Mouse (Mus musculus): ENCODE measurements around the gene Rasl10a. TPM values are rescaled to one million over a fixed set of nuclear protein-coding genes. Genes with fewer than 3 reads are reported as not detected.
"Not testable (repeated sequence)": the region's sequence is repeated elsewhere in the genome, so short reads cannot be mapped to it uniquely, and the experiment has no call there.

The Rasl10a gene
- total RNA-seq, 2 experiments from 2014 or later, result 0.42 to 0.56 TPM

DNA sequence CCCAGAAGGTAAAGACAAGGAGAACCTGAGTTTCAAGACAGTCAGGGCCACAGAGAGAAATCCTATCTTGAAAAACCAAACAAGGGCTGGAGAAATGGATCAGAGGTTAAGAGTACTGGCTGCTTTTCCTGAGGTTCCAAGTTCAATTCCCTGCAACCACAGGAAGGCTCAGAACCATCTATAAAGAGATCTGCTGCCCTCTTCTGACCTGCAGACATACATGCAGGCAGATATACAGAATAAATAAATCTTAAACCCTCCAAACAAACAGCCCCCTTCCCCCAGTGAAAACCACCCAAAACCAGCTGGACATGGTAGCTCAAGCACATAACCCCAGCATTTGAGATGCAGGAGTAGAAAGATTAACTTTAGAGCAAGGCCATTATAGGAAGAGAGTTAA lies 17.8 kb downstream of the Rasl10a start:
- DNase-seq, result no peak

DNA sequence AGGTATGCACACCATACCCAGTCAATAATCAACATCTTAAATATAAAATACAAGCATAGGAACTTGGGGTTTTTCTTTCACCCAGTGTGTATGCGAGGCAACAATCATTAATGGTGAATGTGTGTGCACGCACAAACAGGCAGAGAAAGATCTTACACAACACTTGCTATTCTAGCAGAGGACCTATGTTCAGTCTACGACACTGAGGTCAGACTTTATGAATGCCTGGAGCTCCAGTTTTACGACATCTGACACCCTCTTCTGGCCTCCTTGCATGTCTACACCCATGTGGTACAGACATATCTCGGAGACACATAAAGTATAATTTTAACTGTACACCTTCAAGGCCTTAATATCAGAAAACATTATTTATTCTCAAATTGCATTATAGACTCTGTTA lies 18.9 kb downstream of the Rasl10a start:
- not testable (repeated sequence) for DNase-seq

DNA sequence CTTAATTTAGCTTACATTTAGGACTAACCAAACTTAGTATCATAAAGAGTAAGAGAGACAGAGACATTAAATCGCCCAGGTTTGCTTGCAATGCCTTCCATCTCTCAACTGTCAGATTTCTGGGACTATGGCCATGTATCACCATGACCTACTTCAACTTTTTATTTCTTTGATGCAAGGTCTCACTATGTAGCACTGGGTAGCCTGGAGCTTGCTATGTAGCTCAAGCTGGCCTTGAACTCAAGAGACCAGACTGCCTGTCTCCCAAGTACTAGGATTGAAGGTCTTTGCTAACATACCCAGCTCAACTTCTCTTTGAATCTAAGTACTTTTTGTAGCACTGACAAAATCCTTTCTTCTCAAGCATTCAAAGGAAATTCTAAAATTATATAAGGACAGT lies 31.2 kb downstream of the Rasl10a start:
- no peak for DNase-seq

DNA sequence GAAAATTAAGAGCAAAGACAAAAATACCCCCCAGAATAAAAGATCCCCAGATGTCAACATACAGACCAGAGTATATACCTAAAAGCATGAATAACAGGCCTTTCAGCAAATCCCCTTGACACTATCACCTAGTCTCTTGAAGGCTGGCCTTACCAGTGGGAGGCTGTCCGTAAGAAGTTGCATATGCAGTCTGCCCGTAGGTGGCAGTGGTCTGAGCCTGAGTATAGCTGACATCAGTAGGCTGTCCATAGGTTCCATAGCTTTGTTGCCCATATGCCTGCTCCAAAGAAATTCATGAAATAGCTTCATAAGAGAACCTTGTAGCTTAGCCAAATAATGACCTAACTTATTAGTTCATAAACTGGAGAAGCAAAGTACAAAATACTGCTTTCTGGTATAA lies 33.8 kb downstream of the Rasl10a start:
- DNase-seq, result no peak

DNA sequence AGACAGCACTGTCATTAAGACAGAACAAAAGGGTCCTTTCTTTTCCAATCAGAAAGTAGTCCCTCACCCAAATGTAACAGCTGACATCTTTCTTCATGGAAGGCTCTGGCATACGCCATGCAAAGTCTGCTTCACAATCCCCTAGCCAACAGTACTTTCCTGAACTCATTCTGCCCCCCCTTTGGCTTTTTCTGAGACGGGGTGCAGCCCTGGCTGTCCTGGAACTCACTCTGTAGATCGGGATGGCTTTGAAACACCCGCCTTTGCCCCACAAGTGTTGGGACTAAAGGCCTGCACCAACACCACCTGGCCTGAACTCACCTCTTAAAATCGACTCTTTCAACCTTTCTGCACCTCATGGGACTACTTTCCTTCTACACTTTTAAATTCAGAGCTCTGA lies 37.9 kb downstream of the Rasl10a start:
- DNase-seq, result no peak

DNA sequence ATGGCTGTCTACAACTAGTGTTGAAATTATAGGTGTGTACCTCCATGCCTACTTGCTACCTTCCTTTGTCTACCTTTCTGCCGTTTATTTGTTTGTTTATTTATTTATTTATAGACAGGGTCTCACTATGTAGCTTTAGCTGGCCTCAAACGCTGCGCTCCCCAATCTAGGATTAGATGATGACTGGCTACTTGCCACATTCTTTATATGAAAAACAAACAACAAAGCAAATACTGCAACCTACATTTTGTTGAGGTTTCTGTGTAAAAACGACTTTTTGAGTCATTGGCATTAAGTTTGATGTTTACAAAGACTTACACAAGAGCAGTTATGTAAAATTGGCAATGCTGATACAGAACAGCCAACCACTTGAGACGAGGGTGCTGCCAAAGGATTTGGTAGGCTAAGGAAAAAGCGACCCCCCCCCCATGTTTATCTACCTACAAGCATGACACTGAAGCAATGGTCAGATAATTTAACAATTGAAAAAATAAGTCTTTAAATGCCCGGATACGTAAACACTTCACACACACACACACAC lies 38.6 kb downstream of the Rasl10a start:
- DNase-seq, result no peak

DNA sequence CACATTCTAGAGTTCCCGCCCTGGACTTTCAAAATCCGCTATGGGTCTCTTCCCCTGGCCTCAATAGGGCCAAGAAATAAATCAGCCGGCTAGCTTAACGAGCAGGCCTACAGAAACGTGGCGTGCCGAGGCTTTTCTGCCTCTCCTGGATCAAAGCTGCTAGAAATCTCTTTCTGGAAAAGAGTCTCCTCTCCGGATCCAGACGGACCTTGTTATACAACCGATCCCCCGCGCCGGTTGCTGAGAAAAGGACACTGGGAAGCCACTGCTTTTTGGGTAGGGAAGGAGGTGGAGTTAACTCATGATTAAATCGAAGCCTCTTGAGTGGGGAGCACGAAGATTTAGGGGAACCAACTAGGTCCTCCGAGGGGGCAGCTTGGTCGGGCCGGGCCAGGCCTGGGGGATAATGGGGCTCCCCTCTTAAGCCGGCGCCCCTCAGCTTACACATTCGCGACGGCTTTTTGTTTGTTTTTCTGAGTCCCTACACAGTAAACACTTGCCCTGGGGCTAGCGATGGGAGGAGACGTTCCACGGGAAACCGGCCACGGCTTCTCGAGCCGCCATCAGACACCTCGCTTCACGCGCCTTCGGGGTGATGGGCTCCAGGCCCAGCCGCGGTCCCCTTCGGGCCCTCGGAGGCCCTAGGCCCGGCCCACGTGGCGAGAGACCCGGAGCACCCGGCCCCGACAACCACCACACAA lies 40.3 kb downstream of the Rasl10a start:
- no peak for DNase-seq

DNA sequence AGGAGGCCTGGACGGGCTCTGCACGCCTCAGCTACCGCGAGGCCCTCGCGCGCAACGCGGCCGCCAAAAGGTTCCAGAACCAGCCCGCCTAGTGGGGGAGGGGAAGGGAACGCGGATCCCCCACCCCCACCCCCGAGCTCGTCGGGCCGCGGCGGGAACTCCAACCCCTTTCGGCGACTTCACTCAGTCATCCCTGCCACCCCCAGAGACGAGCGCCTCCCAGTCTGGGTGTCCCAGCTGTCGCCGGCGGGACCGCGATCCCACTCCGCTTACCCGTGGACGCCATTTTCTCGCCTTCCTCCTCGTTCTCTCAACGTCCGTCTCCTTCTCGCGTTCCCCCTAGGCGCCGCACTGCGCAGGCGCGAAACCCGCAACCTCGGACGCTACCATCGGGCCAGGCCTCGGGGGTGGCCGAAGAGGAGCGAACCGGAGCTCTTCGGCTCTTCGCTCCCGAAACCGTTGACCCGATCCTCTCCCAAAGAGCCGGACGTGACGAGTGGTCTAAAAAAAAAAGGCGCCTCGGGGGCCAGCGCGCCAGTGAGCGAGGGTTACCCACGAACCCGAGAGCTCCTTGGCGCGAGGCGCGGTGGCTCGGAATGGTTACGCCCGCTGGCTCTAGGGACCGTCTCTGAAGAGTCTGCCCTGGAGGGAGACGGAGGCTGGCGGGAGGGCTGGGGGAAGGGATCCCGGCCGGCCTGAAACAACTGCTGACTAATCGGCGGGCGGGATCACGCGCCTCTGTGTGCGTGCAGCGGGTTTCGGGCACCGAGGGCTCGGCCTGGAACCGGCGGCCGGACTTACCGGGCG lies 41.0 kb downstream of the Rasl10a start, which contains the start of the genes Rhbdd3 and Ewsr1:
TSS of gene Rhbdd3 (plus strand) at position 191 of the 807 bp plus-strand sequence.
TSS of gene Ewsr1 (minus strand) at position 531 of the 807 bp plus-strand sequence.
- peak; percentile 99 for DNase-seq

DNA sequence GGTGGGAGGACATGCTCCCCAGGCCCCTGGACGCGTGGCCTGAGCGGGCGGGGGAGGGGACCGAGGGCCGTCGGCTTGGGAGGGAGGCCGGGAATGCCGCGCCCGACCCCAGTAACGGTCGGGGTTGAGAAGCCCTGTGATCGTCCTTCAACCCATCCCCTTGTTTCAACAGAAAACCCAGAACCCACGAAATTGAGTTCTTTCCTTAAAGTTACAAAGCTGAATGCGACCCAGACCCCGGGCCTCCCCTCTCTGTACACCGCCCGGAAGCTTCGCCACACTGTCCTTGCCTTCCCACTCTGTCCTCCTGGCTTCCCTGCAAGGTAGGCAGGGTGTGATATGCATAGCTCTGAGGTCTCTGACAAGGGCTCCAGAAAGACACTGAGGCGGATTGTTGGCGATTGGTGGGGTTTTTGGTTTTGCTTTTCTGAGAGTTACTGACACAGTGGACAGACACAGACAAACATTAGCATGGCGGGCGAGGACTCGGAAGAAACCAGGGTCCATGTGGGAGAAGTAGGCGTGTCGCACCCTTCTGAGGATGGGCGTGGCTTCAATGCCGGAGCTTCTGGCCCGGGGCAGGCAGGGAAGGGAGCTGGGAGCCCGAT lies 41.8 kb downstream of the Rasl10a start:
- DNase-seq, result peak; percentile 76

DNA sequence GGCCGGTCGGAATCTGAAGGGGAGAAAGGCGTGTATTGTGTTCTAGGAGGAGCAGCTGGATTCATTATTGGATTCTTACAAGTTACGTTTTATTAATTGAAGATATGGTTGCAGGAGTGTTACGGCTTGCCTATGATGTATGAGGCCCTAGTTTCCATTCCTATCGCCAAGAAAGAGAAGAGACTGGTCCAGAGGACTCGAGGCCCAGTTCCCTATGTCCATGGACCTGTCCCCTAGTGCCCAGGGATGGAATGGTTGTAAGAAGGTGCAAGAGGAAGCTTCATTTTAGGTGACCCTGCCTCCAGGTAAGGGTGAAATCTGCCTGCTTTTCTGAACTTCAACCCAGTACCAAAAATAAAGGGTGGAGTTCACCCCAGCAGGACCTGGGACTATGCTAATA lies 42.4 kb downstream of the Rasl10a start:
- DNase-seq, result no peak

DNA sequence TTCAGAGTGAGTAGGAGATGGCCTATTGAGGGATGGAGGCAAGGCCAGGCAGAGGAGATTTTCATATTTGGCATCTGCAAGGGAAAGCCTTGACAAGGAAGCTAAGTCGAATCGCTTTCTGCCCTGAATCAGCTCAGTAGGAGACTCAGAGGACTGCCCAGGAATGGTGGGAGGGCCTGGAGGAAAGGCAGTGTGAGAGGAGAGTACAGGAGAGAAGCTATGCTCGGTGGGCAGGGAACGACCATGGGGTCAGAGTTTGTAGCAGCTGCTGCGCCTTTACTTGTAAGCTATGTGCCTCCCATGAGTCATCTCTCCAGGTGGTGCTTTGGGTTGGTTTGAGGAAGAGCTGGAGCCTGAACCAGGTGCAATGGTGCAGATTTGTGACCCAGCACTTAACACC lies 42.9 kb downstream of the Rasl10a start:
- no peak for DNase-seq

DNA sequence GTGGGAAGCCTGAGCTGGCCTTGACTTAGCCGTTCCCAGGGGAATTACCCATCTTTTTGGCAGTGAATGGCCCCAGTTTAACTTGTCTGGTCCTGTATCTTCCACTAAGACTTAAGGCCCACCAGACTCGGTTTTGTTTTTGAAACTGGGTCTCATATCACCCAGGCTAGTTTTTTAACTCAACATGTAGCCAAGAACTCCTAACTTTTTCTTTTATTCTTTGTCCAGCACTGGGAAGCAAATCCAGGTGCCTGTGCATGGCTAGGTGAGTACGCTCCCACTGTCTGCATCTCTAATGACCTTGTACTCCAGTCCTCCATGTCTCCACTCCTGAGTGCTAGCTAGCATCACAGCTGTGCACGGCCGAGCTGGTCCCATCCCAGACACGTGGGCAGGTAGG lies 43.7 kb downstream of the Rasl10a start:
- no peak for DNase-seq

DNA sequence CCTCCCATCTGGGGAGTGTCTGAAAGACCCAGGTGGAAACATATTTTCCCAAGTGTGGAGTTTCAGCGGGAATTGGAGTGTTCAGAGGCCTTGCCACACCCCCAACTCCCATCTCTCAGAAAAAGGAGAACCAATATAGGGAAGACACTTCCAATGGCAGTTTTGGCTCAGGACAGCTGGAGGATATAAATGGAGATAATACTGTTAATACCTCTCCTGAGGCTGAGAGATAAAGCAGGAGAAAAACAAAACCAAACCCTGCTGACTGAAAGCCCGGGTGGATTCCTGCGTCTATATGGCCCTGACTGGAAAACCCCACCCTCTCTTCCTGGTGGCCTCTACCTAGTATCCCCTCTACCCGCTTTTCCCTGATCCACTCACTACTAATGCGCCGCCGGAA lies 44.5 kb downstream of the Rasl10a start:
- no peak for DNase-seq

DNA sequence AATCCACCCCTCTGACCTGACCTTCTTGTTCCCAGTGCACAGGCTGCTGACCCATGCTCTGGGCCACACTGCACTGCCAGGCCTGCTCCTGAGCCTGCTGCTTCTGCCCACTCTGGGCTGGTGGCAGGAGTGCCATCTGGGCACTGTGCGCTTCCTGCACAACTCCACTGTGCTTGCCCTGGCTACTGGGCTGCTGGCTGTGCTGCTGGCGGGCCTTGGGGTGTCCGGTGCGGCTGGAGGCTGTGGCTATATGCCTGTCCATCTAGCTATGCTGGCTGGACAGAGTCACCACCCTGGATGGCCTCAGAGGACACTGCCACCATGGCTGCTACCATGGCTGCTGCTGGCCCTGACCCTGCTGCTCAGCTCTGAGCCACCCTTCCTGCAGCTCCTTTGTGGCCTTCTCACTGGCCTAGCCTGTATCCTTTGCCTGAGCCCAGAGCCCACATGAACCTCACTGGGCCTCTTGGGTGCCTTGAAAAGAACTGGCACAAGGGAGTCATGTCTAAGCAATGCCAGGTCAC lies 46.1 kb downstream of the Rasl10a start:
- no peak for DNase-seq

DNA sequence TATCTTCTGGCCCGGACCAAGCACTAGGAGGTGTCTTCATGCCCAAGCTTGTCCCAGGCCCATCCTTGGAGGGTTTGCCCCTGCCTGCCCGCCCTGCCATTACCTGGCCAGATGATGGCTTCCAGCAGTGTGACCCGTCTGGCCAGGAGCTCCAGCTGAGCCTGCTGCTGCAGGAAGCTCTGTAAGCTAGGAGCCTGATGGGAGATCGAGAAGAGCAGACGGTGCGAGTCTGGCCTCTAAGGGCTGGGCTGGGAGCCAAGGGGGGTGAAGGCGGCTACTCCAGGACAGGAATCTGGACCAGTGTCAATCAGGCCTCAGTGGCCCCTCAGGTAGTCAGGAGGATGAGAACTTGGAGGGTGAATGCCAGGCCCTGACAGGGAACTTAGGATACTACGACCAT lies 51.5 kb downstream of the Rasl10a start:
- no peak for DNase-seq

Small RNAs within 50 kb of the gene (microRNA-seq; reads per million reads assigned to microRNA genes)
- gene Gm47296, result 0 to 0.25 reads per million in 2 experiments

Other genes starting within 250 kb of the Rasl10a start
- 10 to 100 TPM; 46.2 TPM for gene Nf2, start 208.6 kb upstream of the Rasl10a start, total RNA-seq (2021)
- 1 to 10 TPM; 1.7 to 2.7 TPM for gene Nipsnap1, start 184.2 kb upstream of the Rasl10a start, total RNA-seq (2021)
- gene Thoc5, start 162.8 kb upstream of the Rasl10a start, total RNA-seq (2021), result 10 to 100 TPM; 14.9 to 17.7 TPM
- under 1 TPM; 0.05 to 0.23 TPM for gene Nefh, start 110.1 kb upstream of the Rasl10a start, total RNA-seq (2021)
- gene Ap1b1, start 71.3 kb upstream of the Rasl10a start, total RNA-seq (2021), result 10 to 100 TPM; 40.5 to 49.5 TPM
- 10 to 100 TPM; 12.9 to 15.5 TPM for gene Gas2l1, start 7.2 kb downstream of the Rasl10a start, total RNA-seq (2021)
- 10 to 100 TPM; 21.5 to 24.8 TPM for gene Rhbdd3, start 40.8 kb downstream of the Rasl10a start, total RNA-seq (2021)
- gene Ewsr1, start 41.1 kb downstream of the Rasl10a start, total RNA-seq (2021), result 100 to 1,000 TPM; 141 to 189 TPM
- 10 to 100 TPM; 15.2 to 16.3 TPM for gene Emid1, start 94.1 kb downstream of the Rasl10a start, total RNA-seq (2021)
- gene Kremen1, start 203.4 kb downstream of the Rasl10a start, total RNA-seq (2021), result 10 to 100 TPM; 69.3 to 74.4 TPM

Data from gastrocnemius, postnatal 10 days (tissue).